Mouse (Mus musculus) bone marrow macrophage, adult 2 months (primary cell): ENCODE measurements around the gene Lurap1l.

ENCODE experiments used
- CTCF ChIP-seq: IDR thresholded peaks from 2 replicates; pipeline ENCODE4 v1.5.1; 2012; ENCODE audit warnings: low read depth, mild to moderate bottlenecking, low read length, moderate library complexity
- POLR2A ChIP-seq: IDR thresholded peaks from 2 replicates; pipeline ENCODE4 v1.6.1; 2012; ENCODE audit warnings: mild to moderate bottlenecking, low read depth, low read length, borderline replicate concordance

DNA sequence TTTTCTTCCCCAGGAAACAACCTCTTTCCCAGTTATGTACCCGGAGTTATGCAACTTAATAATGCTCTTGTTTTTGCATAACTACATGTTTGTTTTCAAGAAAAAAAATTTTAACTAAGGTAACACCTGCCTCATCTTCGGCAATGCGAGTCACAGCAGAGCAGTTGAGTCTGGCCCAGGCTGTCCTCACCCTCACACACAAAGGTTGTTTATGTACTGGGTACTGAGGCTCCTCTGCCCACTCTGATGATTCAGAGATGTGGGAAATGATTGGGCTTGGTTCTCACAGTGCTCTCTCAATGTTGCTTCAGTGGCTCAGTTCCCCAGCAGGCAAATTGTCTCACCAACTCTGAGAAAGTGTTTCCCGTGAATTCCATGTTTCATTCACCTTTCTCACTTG is 23.8 kb upstream of the Lurap1l start:
- TF ChIP-seq POLR2A (no peak), CTCF (no peak)
